Mouse (Mus musculus): ENCODE results near the gene Plod3. TPM values are rescaled to one million over a fixed set of nuclear protein-coding genes. Genes with fewer than 3 reads are reported as not detected.

Plod3 gene
- polyA plus RNA-seq, 1 experiment, result 120 TPM

DNA sequence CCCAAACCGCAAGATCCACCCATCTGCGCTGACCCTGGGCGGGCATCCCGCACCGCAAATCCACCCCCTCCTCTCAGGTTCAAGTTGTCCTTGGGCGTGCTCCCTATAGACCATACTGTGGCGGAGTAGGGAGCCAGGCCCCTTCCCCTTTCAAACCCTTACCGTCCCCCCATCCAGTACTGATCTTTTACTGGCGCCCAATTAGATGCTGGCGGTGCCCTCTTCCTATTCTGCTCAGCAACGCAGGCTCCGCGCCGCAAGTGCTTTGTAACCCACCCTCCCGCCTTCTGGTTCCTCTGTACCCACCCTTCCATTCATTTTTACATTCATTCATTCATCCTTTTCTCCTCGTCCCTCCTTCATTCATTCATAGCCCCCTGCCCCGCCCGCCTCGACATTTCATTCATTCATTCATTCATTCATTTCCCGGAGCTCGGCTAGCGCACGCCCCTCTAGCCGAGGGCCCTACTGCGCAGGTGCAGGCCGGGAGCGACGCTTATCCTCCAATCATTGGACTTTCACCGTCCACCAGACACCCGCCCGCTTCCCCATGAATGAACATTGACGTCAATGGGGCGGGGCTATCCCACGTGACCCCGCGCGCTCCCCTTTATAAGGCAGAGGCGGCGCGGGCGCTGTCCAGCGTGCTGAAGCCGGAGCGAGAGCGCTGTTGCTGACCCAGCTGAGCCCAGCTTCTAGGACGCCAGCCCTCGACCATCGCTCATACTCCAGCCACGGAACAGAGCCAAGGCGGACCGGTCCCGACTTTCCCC lies 43.0 kb downstream of the Plod3 start:
- Histone ChIP-seq H3K4me1 (ENCODE audit: control insufficient read depth, insufficient read depth, low read length) (peaks cover 7% of the 10 kb centered on the region; the same call in 1 of the 2 replicates), H3K27ac (ENCODE audit: insufficient read depth, low read length) (no peak overlapping the region), H3K4me3 (ENCODE audit: insufficient read depth, low read length) (peak overlapping the region; percentile 33)
- TF ChIP-seq CTCF (IDR thresholded peaks at IDR 0.05; ENCODE audit: borderline replicate concordance, insufficient read depth, low read length) (no peak), POLR2A (IDR thresholded peaks at IDR 0.05; ENCODE audit: low read depth, low read length) (no peak)

DNA sequence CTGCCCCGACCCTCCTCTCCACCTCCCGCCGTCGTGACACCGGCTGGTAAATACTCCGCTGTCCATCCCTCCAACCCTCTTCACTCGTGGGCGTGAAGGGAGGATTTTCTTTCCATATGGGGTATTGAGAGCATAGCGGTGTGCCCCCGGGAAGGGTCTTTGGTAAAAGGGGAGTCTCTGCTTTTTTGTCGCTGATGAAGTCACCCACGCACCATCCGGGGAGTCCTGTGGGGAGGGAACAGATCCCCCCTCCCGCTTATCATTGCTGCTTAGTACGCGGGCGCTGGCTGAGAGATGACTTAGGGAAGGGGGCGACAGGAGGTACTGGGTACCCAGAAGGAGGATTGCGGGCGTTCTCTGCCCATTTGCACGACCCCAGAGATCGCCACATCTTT lies 43.6 kb downstream of the Plod3 start:
- Histone ChIP-seq H3K4me3 (ENCODE audit: insufficient read depth, low read length) (no peak overlapping the region), H3K27ac (ENCODE audit: insufficient read depth, low read length) (no peak overlapping the region)
- TF ChIP-seq CTCF (IDR thresholded peaks at IDR 0.05; ENCODE audit: borderline replicate concordance, insufficient read depth, low read length), result no peak
- TF ChIP-seq POLR2A (IDR thresholded peaks at IDR 0.05; ENCODE audit: low read depth, low read length), result no peak

DNA sequence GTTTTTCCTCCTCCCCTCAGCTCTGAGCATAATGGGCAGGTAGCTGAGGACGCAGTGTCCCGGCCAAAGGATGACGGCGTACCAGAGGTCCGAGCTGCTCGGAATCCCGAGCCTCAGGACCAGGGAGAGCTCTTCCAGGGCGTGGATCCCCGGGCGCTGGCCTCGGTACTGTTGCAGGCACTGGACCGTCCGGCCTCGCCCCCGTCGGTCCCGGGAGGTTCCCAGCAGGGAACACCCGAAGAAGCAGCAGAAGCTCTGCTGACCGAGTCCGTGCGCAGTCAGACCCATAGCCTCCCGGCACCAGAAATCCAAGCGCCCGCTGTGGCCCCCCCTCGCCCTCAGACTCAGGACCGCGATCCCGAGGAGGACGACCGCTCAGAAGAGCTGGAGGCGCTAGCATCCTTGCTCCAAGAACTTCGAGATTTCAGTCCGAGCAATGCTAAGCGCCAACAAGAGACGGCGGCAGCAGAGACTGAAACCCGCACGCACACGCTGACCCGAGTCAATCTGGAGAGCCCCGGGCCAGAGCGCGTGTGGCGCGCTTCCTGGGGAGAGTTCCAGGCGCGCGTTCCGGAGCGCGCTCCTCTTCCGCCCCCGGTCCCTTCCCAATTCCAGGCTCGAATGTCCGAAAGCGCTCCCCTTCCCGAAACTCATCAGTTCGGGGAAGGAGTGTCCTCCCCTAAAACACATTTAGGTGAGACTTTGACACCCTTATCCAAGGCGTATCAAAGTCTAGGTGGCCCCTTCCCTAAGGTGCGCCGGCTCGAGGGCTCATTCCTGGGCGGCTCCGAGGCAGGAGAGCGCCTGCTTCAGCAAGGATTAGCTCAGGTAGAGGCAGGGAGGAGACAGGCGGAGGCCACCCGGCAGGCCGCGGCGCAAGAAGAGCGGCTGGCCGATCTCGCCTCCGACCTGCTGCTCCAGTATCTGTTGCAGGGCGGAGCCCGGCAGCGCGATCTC lies 44.5 kb downstream of the Plod3 start:
- TF ChIP-seq POLR2A (IDR thresholded peaks at IDR 0.05; ENCODE audit: low read depth, low read length) (no peak), CTCF (IDR thresholded peaks at IDR 0.05; ENCODE audit: borderline replicate concordance, insufficient read depth, low read length) (no peak)

More for the DNA sequence above, 43.6 kb downstream of the Plod3 start:
- H3K4me1 ChIP-seq (ENCODE audit: control insufficient read depth, insufficient read depth, low read length), result peaks cover 7% of the 10 kb centered on the region; the same call in 1 of the 2 replicates

DNA sequence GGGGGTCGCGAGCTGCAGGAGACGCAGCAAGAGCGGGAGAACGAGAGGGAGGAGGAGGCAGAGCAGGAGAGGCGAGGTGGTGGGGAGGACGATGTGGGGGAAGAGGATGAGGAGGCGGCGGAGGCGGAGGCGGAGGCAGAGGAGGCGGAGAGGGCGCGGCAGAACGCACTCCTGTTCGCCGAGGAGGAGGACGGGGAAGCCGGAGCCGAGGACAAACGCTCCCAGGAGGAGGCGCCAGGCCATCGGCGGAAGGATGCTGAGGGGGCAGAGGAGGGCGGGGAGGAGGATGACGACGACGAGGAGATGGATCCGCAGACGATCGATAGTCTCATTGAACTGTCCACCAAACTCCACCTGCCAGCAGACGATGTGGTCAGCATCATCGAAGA lies 45.2 kb downstream of the Plod3 start:
- no peak for TF ChIP-seq POLR2A (IDR thresholded peaks at IDR 0.05; ENCODE audit: low read depth, low read length)
- TF ChIP-seq CTCF (IDR thresholded peaks at IDR 0.05; ENCODE audit: borderline replicate concordance, insufficient read depth, low read length), result peak; percentile 35; the same call in 1 of the 2 replicates
- Histone ChIP-seq H3K27ac (ENCODE audit: insufficient read depth, low read length) (no peak overlapping the region), H3K4me3 (ENCODE audit: insufficient read depth, low read length) (peak overlapping the region; percentile 43), H3K4me1 (ENCODE audit: control insufficient read depth, insufficient read depth, low read length) (peaks cover 7% of the 10 kb centered on the region; the same call in 1 of the 2 replicates)

More for the DNA sequence above, 44.5 kb downstream of the Plod3 start:
- Histone ChIP-seq H3K27ac (ENCODE audit: insufficient read depth, low read length) (no peak overlapping the region), H3K4me3 (ENCODE audit: insufficient read depth, low read length) (peak overlapping the region; percentile 43), H3K4me1 (ENCODE audit: control insufficient read depth, insufficient read depth, low read length) (peaks cover 7% of the 10 kb centered on the region; the same call in 1 of the 2 replicates)

DNA sequence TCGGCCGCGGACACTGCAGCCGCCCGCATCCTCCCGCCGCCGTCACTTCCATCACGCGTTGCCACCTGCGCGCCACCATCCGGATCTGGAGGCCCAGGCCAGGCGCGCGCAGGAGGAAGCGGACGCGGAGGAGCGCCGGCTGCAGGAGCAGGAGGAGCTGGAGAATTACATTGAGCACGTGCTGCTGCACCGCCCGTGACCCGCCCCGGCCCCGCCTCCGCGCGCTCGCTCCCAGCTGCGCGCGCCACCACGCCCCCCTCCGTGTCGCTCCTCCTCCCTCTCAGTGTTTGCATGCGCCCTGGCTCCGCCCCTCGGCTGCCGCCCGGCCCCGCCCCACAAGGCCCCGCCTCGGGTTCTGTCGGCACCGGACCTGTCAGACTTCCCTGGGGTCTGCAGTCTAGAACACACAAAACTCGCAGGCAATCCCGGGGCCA lies 45.8 kb downstream of the Plod3 start:
- H3K27ac ChIP-seq (ENCODE audit: insufficient read depth, low read length), result no peak overlapping the region

DNA sequence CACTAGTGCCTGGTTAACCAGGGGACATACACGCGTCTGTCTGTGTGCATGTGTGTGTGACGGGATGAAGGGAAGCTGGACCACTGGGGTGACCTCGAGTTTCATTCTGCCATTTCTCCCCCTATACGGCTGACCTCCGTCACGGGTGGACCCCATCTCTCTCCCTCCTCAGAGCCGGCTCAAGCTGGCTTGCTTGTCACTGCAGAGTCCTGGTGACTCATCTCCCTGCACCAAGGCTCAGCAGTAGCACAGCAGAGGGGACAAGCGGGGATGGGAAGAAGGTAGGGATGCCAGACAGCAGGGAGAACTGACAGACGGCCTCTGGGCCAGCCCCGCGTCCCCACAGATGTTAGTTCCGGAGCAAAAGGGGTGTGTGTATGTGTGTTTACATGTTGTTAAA lies 49.4 kb downstream of the Plod3 start:
- no peak overlapping the region for H3K27ac ChIP-seq (ENCODE audit: insufficient read depth, low read length)
- peaks cover 2% of the 10 kb centered on the region; the same call in 1 of the 2 replicates for H3K4me1 ChIP-seq (ENCODE audit: control insufficient read depth, insufficient read depth, low read length)
- H3K4me3 ChIP-seq (ENCODE audit: insufficient read depth, low read length), result no peak overlapping the region
- TF ChIP-seq CTCF (IDR thresholded peaks at IDR 0.05; ENCODE audit: borderline replicate concordance, insufficient read depth, low read length) (no peak), POLR2A (IDR thresholded peaks at IDR 0.05; ENCODE audit: low read depth, low read length) (no peak)

More for the DNA sequence above, 45.8 kb downstream of the Plod3 start:
- peaks cover 7% of the 10 kb centered on the region; the same call in 1 of the 2 replicates for H3K4me1 ChIP-seq (ENCODE audit: control insufficient read depth, insufficient read depth, low read length)
- peak overlapping the region; percentile 43 for H3K4me3 ChIP-seq (ENCODE audit: insufficient read depth, low read length)
- TF ChIP-seq CTCF (IDR thresholded peaks at IDR 0.05; ENCODE audit: borderline replicate concordance, insufficient read depth, low read length) (no peak), POLR2A (IDR thresholded peaks at IDR 0.05; ENCODE audit: low read depth, low read length) (peak; percentile 27; the same call in 1 of the 2 replicates)

DNA sequence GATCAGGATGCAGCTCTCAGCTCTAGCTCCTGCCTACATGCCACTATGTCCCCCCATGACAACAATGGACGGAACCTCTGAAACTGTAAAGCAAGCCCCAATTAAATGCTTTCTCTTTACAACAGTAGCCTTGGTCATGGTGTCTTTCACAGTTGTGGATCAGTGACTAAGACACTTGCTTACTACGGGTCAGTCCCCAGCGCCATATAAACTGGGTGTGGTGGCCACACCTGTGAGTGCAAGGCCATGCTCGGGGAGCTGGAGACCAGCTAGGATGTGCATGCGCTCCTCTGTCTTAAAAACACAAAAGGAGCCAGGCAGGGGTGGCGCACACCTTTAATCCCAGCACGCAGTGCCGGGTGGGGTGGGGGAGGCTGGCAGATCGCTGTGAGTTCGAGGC lies 52.6 kb downstream of the Plod3 start:
- H3K27ac ChIP-seq (ENCODE audit: insufficient read depth, low read length), result no peak overlapping the region
- H3K4me3 ChIP-seq (ENCODE audit: insufficient read depth, low read length), result no peak overlapping the region
- H3K4me1 ChIP-seq (ENCODE audit: control insufficient read depth, insufficient read depth, low read length), result no peaks in the 10 kb centered on the region
- no peak for TF ChIP-seq CTCF (IDR thresholded peaks at IDR 0.05; ENCODE audit: borderline replicate concordance, insufficient read depth, low read length)
- TF ChIP-seq POLR2A (IDR thresholded peaks at IDR 0.05; ENCODE audit: low read depth, low read length), result no peak

DNA sequence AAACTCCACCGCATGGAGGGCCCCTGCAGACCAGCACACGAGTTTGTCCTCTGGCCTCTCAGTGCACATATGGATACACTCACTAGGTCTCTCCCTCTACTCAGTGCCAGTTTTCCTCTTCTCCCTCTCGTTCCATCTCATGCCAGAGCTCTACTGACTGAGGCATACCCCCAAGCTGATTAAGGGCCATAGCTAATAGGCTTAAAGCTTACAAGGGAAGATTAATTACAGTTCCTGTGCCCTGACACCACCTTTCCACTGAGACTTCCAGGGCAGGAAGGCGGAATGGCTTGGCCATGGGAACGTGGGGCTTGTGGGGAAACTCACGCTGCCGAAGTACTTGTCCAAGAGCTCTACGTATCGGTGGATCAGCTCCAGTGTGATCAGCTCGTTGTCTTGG lies 54.6 kb downstream of the Plod3 start:
- no peak for TF ChIP-seq POLR2A (IDR thresholded peaks at IDR 0.05; ENCODE audit: low read depth, low read length)
- no peak for TF ChIP-seq CTCF (IDR thresholded peaks at IDR 0.05; ENCODE audit: borderline replicate concordance, insufficient read depth, low read length)
- Histone ChIP-seq H3K4me1 (ENCODE audit: control insufficient read depth, insufficient read depth, low read length) (no peaks in the 10 kb centered on the region; the same call in 1 of the 2 replicates), H3K27ac (ENCODE audit: insufficient read depth, low read length) (no peak overlapping the region), H3K4me3 (ENCODE audit: insufficient read depth, low read length) (no peak overlapping the region)

DNA sequence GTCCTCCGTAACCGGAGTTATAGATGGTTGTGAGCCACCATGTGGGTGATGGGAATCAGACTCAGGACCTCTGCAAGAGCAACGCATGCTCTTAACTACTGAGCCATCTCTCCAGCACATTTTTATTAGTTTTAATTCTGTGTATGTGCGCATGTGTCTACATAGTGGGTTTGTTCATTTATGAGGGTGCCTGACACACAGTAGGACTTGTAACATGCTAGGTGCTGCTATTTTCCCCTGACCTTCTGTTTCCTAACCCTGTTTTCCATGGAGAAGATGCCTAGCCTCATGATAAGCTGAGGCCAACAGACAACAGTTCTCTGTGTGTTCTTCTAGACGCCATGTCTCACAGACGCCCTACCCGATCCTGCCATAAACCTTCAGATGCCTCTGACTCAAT lies 57.2 kb downstream of the Plod3 start:
- Histone ChIP-seq H3K4me3 (ENCODE audit: insufficient read depth, low read length) (no peak overlapping the region), H3K27ac (ENCODE audit: insufficient read depth, low read length) (no peak overlapping the region), H3K4me1 (ENCODE audit: control insufficient read depth, insufficient read depth, low read length) (no peaks in the 10 kb centered on the region; the same call in 1 of the 2 replicates)
- TF ChIP-seq POLR2A (IDR thresholded peaks at IDR 0.05; ENCODE audit: low read depth, low read length) (no peak), CTCF (IDR thresholded peaks at IDR 0.05; ENCODE audit: borderline replicate concordance, insufficient read depth, low read length) (no peak)

Data from embryonic fibroblast, embryonic 13.5 days (primary cell).